Comparison of ENCODE assay signal across 20 mouse cellular contexts in genomic region chr10:22926099-22926498, GRCm38 (mm10).
DNase-seq lines count a peak whose midpoint lies in the region; ATAC-seq and TF ChIP-seq lines count a peak whose summit lies in the region.
"Had no signal": no experiment of that assay in that cellular context is flagged by ENCODE, and none has a peak within 500 bp of the region (broad histone marks: within the 10 kb centered on the region; RNA-seq: fewer than 3 reads in every experiment).

No protein-coding gene starts in this region.

- H3K4me1 ChIP-seq in heart, embryonic 10.5 days, result peaks cover 5% of the 10 kb centered on the region; the same call in 1 of the 2 replicates
- H3K4me1 ChIP-seq in kidney, postnatal 0 days (replicated peaks; ENCODE audit: insufficient read depth, low read length), result 0 out of 2 replicates have a peak, but pooled peaks cover 2% of the 10 kb centered on the region
- peaks cover 7% of the 10 kb centered on the region; the same call in 1 of the 2 replicates for H3K4me1 ChIP-seq in stomach, embryonic 14.5 days (ENCODE audit: control insufficient read depth, insufficient read depth, low read length)
- H3K4me1 ChIP-seq: hindbrain, embryonic 10.5 days; liver, embryonic 12.5 days had no signal

- no peaks in the 10 kb centered on the region for H3K36me3 ChIP-seq in heart, embryonic 10.5 days
- H3K36me3 ChIP-seq in kidney, postnatal 0 days (ENCODE audit: insufficient read depth, low read length), result no peaks in the 10 kb centered on the region
- no peaks in the 10 kb centered on the region for H3K36me3 ChIP-seq in stomach, embryonic 14.5 days (ENCODE audit: control insufficient read depth, insufficient read depth, low read length)
- H3K36me3 ChIP-seq: G1E; hindbrain, embryonic 10.5 days; limb, embryonic 10.5 days; liver, embryonic 12.5 days had no signal

- H3K4me2 ChIP-seq in kidney, postnatal 0 days (ENCODE audit: low read length), result no peak overlapping the region
- H3K4me2 ChIP-seq in stomach, embryonic 14.5 days (replicated peaks; ENCODE audit: low read depth, low read length), result no peak overlapping the region
- H3K4me2 ChIP-seq: liver, embryonic 12.5 days had no signal

- H3K27ac ChIP-seq in heart, embryonic 10.5 days, result peak overlapping the region; percentile 13; the same call in 1 of the 2 replicates
- H3K27ac ChIP-seq in kidney, postnatal 0 days, result peak overlapping the region; percentile 54
- peak overlapping the region; percentile 55; the same call in 1 of the 2 replicates for H3K27ac ChIP-seq in stomach, embryonic 14.5 days (ENCODE audit: low read length)
- H3K27ac ChIP-seq: hindbrain, embryonic 10.5 days; hindbrain, postnatal 0 days; limb, embryonic 10.5 days; liver, embryonic 12.5 days had no signal

- H3K27me3 ChIP-seq in heart, embryonic 10.5 days (ENCODE audit: insufficient read depth, poor library complexity, severe bottlenecking), result no peaks in the 10 kb centered on the region
- no peaks in the 10 kb centered on the region for H3K27me3 ChIP-seq in kidney, postnatal 0 days (ENCODE audit: insufficient read depth, low read length)
- H3K27me3 ChIP-seq in stomach, embryonic 14.5 days (ENCODE audit: control insufficient read depth, insufficient read depth, low read length), result no peaks in the 10 kb centered on the region
- H3K27me3 ChIP-seq: liver, embryonic 12.5 days had no signal

- no peak for DNase-seq in heart, embryonic 10.5 days (ENCODE audit: low spot score)
- DNase-seq in heart, adult 8-10 months (ENCODE audit: low spot score), result no peak
- peak; percentile 77 for DNase-seq in kidney, postnatal 0 days (ENCODE audit: low spot score)
- DNase-seq in kidney, adult 18-20 months, result no peak
- peak; percentile 29 for DNase-seq in embryo, embryonic 10.5 days (ENCODE audit: low spot score)
- no peak for DNase-seq in layer of hippocampus, postnatal 14 days (ENCODE audit: low spot score in 2 of 2)
- DNase-seq in neural tube, embryonic 10.5 days (ENCODE audit: extremely low spot score, low spot score), result no peak
- DNase-seq: adrenal gland, postnatal 10 days; cerebellum, adult 9-10 months; layer of hippocampus, adult 9-11 months; lung, postnatal 10 days; right cerebral cortex, postnatal 4 days; thymus, postnatal 4 days had no signal

- no peak overlapping the region for H3K9ac ChIP-seq in kidney, postnatal 0 days (ENCODE audit: low read depth, low read length)
- H3K9ac ChIP-seq in stomach, embryonic 14.5 days (replicated peaks; ENCODE audit: low read depth, low read length), result no peak overlapping the region
- H3K9ac ChIP-seq: liver, embryonic 12.5 days had no signal

- no peak for ATAC-seq in kidney, postnatal 0 days (replicated peaks; ENCODE audit: low FRiP score, low read depth)
- ATAC-seq in stomach, embryonic 14.5 days (ENCODE audit: insufficient number of reproducible peaks, insufficient read depth, low FRiP score, low read depth), result no peak
- ATAC-seq: activated CD4-positive, CD25-positive, alpha-beta regulatory T cell, adult 4 months; hindbrain, postnatal 0 days; liver, embryonic 12.5 days had no signal

- 13% methylated on average over 5 of the region's 5 CpGs for WGBS in heart, embryonic 10.5 days
- WGBS in kidney, postnatal 0 days, result 11% methylated on average over 5 of the region's 5 CpGs
- 15% methylated on average over 5 of the region's 5 CpGs for WGBS in stomach, embryonic 14.5 days

- H3K9me3 ChIP-seq in heart, embryonic 10.5 days, result no peaks in the 10 kb centered on the region
- no peaks in the 10 kb centered on the region for H3K9me3 ChIP-seq in kidney, postnatal 0 days (replicated peaks; ENCODE audit: low read length)
- H3K9me3 ChIP-seq in stomach, embryonic 14.5 days (ENCODE audit: control insufficient read depth, low read depth, low read length), result no peaks in the 10 kb centered on the region
- H3K9me3 ChIP-seq: G1E; hindbrain, embryonic 10.5 days; limb, embryonic 10.5 days; liver, embryonic 12.5 days had no signal

- TF ChIP-seq CTCF in kidney, postnatal 0 days (IDR thresholded peaks at IDR 0.05; ENCODE audit: low read depth), result no peak

- no peak overlapping the region for H3K4me3 ChIP-seq in heart, embryonic 10.5 days
- H3K4me3 ChIP-seq in kidney, postnatal 0 days (replicated peaks; ENCODE audit: low read depth, low read length), result no peak overlapping the region
- no peak overlapping the region for H3K4me3 ChIP-seq in stomach, embryonic 14.5 days (ENCODE audit: low read depth, low read length)
- H3K4me3 ChIP-seq: hindbrain, embryonic 10.5 days; limb, embryonic 10.5 days; liver, embryonic 12.5 days had no signal

Comparison
In these comparisons a context has a peak if more than half of its experiments do, and no peak if none do; other contexts are left out.
1. DNase-seq: peak in kidney, postnatal 0 days (single experiment) and embryo, embryonic 10.5 days (single experiment); none in heart, embryonic 10.5 days (single experiment), heart, adult 8-10 months (single experiment), kidney, adult 18-20 months (single experiment), layer of hippocampus, postnatal 14 days (0 of 2) and neural tube, embryonic 10.5 days (single experiment).
2. Peak in every context shown above with its lines, with median percentiles within 50 percentile points of each other: H3K27ac ChIP-seq.